Mouse (Mus musculus) forelimb bud, embryonic 11.5 days (tissue): ENCODE data around the gene Bcl2a1b.
"Not testable (repeated sequence)": the region's sequence is repeated elsewhere in the genome, so short reads cannot be mapped to it uniquely, and the experiment has no call there.

ENCODE experiments used
- DNase-seq: peaks from one replicate; pipeline ENCODE4 v3.0.0-alpha.2; 2012; ENCODE audit warnings: low read depth, low spot score

Gene Bcl2a1b

GRCm38 (mm10) chr9:89198969-89199416 is at the start of gene Bcl2a1b, which contains the start of gene Gm29094:
TSS of gene Bcl2a1b (plus strand) at chr9:89199209.
TSS of gene Gm29094 (plus strand) at chr9:89199379.
- DNase-seq = not testable (repeated sequence)

- not testable (repeated sequence) for DNase-seq
These were observed 26.5 kb upstream of the Bcl2a1b start for GRCm38 (mm10) chr9:89172539-89172938.

- not testable (repeated sequence) for DNase-seq
These were observed 20.2 kb upstream of the Bcl2a1b start for GRCm38 (mm10) chr9:89178833-89179232.

GRCm38 (mm10) chr9:89179469-89179868 is 19.5 kb upstream of the Bcl2a1b start:
- not testable (repeated sequence) for DNase-seq

GRCm38 (mm10) chr9:89187006-89187405 is 12.0 kb upstream of the Bcl2a1b start:
- DNase-seq = not testable (repeated sequence)

GRCm38 (mm10) chr9:89195483-89195882 is 3.5 kb upstream of the Bcl2a1b start:
- DNase-seq = not testable (repeated sequence)

- DNase-seq = not testable (repeated sequence)
These were observed 1.5 kb upstream of the Bcl2a1b start for GRCm38 (mm10) chr9:89197509-89197908.

- not testable (repeated sequence) for DNase-seq
These were observed 660 bp upstream of the Bcl2a1b start for GRCm38 (mm10) chr9:89198349-89198748.

GRCm38 (mm10) chr9:89202256-89202655 is 3.2 kb downstream of the Bcl2a1b start:
- DNase-seq = not testable (repeated sequence)

GRCm38 (mm10) chr9:89208939-89209338 is 9.9 kb downstream of the Bcl2a1b start:
- DNase-seq = not testable (repeated sequence)

GRCm38 (mm10) chr9:89210353-89211064 is 11.5 kb downstream of the Bcl2a1b start, which contains the start of gene Mthfs:
TSS of gene Mthfs (plus strand) at chr9:89210676.
- not testable (repeated sequence) for DNase-seq

GRCm38 (mm10) chr9:89211065-89211858 is 12.3 kb downstream of the Bcl2a1b start:
- not testable (repeated sequence) for DNase-seq

GRCm38 (mm10) chr9:89212428-89212827 is 13.4 kb downstream of the Bcl2a1b start:
- DNase-seq = not testable (repeated sequence)

GRCm38 (mm10) chr9:89218174-89218573 is 19.2 kb downstream of the Bcl2a1b start:
- not testable (repeated sequence) for DNase-seq

- DNase-seq = not testable (repeated sequence)
These were observed 20.7 kb downstream of the Bcl2a1b start for GRCm38 (mm10) chr9:89219668-89220067.

- DNase-seq = not testable (repeated sequence)
These were observed 21.8 kb downstream of the Bcl2a1b start for GRCm38 (mm10) chr9:89220704-89221287.

GRCm38 (mm10) chr9:89226071-89226470 is 27.1 kb downstream of the Bcl2a1b start:
- no peak for DNase-seq

GRCm38 (mm10) chr9:89228122-89228521 is 29.1 kb downstream of the Bcl2a1b start:
- no peak for DNase-seq

GRCm38 (mm10) chr9:89230897-89231497 is 32.0 kb downstream of the Bcl2a1b start:
- DNase-seq = not testable (repeated sequence)

- DNase-seq = not testable (repeated sequence)
These were observed 38.1 kb downstream of the Bcl2a1b start for GRCm38 (mm10) chr9:89237131-89237530.

- DNase-seq = not testable (repeated sequence)
These were observed 40.0 kb downstream of the Bcl2a1b start for GRCm38 (mm10) chr9:89238976-89239505.
